Mouse (Mus musculus) kidney, embryonic 14.5 days (tissue): Measurements from ENCODE around the gene Csk. TPM values are rescaled to one million over a fixed set of nuclear protein-coding genes. Genes with fewer than 3 reads are reported as not detected.

Experiments used
- ATAC-seq: fragments of 200-750 bp; cut with Nextera tagmentation; 2 replicates; pipeline ENCODE4 v1.8.0; 2017; ENCODE audit warnings: moderate number of reproducible peaks, mild to moderate bottlenecking, moderate TSS enrichment, moderate library complexity; ENCODE audit not compliant: low FRiP score, low TSS enrichment
- H3K27ac ChIP-seq: fragments of 300-500 bp; sonication (generic); 2 replicates; pipeline ENCODE4 v1.5.1; 2014; ENCODE audit warnings: low read depth, mild to moderate bottlenecking, low read length, moderate library complexity, mixed read lengths
- H3K27me3 ChIP-seq: fragments of 300-500 bp; sonication (generic); 2 replicates; pipeline ENCODE4 v1.6.1; 2014; ENCODE audit warnings: mild to moderate bottlenecking, low read length; ENCODE audit not compliant: control insufficient read depth, insufficient read depth
- H3K36me3 ChIP-seq: fragments of 300-500 bp; sonication (generic); 2 replicates; pipeline ENCODE4 v1.6.1; 2014; ENCODE audit warnings: low read length, mixed read lengths; ENCODE audit not compliant: control insufficient read depth, insufficient read depth
- H3K4me1 ChIP-seq: fragments of 300-500 bp; sonication (generic); 2 replicates; pipeline ENCODE4 v1.6.1; 2014; ENCODE audit warnings: low read length, mixed read lengths; ENCODE audit not compliant: control insufficient read depth, insufficient read depth
- H3K4me2 ChIP-seq: fragments of 300-500 bp; sonication (generic); replicated peaks from 2 replicates; pipeline ENCODE4 v1.6.1; 2014; ENCODE audit warnings: low read depth, mild to moderate bottlenecking, low read length
- H3K4me3 ChIP-seq: fragments of 300-500 bp; sonication (generic); 2 replicates; pipeline ENCODE4 v1.5.1; 2014; ENCODE audit warnings: mild to moderate bottlenecking, low read length
- H3K9ac ChIP-seq: fragments of 300-500 bp; sonication (generic); 2 replicates; pipeline ENCODE4 v1.6.1; 2014; ENCODE audit warnings: low read depth, mild to moderate bottlenecking, low read length, moderate library complexity
- H3K9me3 ChIP-seq: fragments of 300-500 bp; sonication (generic); 2 replicates; pipeline ENCODE4 v1.6.1; 2016; ENCODE audit warnings: low read length; ENCODE audit not compliant: control insufficient read depth
- WGBS: fragments of 180-500 bp; shearing (Covaris S2); extraction: QIAGEN DNeasy Blood & Tissue Kit; methylation state at CpG from one replicate; pipeline ENCODE4 v1.1.7; 2014; 5-methylcytosine and 5-hydroxymethylcytosine counted together
- polyA plus RNA-seq: library from polyadenylated mRNA; unstranded; fragments of >200 nt; fragmentation: Nextera tagmentation; extraction: Ambion mirVana; gene quantifications from 2 replicates; pipeline ENCODE4 v1.2.1, GENCODE M21; 2014

Csk gene
- polyA plus RNA-seq, 1 experiment from 2014 or later = 24.3 TPM

DNA sequence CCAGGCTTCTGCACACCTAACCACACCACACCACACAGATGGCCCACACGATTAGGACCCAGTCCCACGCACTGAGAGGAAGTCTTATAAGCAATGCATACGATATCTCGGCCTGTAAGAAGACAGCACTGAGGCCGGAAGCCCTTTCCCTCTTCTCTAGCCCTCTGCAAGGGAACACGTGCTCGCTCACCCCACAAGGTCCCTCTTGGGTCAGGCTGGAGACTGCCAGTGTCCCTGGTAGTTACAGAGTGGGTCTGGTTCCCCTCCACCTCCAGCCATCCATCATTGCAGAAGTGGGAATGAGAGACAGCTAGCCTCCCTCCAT is 9.6 kb downstream of the Csk start:
- no peak for ATAC-seq
- H3K27ac ChIP-seq = peak overlapping the region; percentile 47; the same call in 1 of the 2 replicates
- H3K36me3 ChIP-seq = peaks cover 12% of the 10 kb centered on the region
- peak overlapping the region; percentile 94; the same call in 1 of the 2 replicates for H3K9ac ChIP-seq
- peaks cover 53% of the 10 kb centered on the region for H3K4me1 ChIP-seq
- H3K4me3 ChIP-seq = peak overlapping the region; percentile 75
- H3K27me3 ChIP-seq = no peaks in the 10 kb centered on the region
- peak overlapping the region; percentile 88 for H3K4me2 ChIP-seq
- no peaks in the 10 kb centered on the region for H3K9me3 ChIP-seq
- 25% methylated on average over 7 of the region's 7 CpGs for WGBS

DNA sequence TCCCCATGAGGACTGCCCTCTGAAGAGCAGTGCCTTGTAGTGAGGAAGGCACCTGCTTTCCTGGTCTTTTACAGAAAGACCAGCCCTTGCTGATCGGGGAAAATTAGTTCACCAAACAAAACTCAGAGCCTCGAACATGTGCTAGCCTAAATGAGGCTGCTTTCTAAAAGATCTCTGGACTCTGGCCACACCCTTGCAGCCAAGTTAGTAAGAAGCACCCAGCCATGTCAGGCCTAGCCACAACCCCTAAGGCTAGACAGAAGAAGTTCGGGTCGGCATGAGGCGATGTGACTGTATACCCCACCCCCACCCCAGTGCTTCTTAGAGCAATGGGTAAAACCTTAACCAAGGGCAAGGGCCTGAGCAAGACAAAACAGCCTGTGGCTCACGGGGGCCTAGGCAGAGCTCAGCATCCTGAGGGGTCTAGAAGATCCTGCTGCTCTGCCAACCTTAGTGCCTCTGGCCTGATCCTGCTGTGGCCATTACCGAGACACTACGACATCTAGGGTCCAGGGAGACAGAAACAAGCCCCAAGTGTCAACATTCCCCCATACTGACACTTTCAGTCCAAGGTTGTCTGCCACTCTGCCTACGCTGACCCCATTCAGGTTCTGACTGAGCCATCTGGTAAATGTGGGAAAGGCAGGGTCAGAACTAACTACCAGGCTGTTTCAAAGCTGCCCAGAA is 10.1 kb downstream of the Csk start:
- H3K27me3 ChIP-seq = no peaks in the 10 kb centered on the region
- no peaks in the 10 kb centered on the region for H3K9me3 ChIP-seq
- peak overlapping the region; percentile 47; the same call in 1 of the 2 replicates for H3K27ac ChIP-seq
- H3K36me3 ChIP-seq = peaks cover 12% of the 10 kb centered on the region
- H3K4me1 ChIP-seq = peaks cover 58% of the 10 kb centered on the region
- H3K9ac ChIP-seq = peak overlapping the region; percentile 94; the same call in 1 of the 2 replicates
- ATAC-seq = no peak
- 61% methylated on average over 9 of the region's 9 CpGs for WGBS
- peak overlapping the region; percentile 75 for H3K4me3 ChIP-seq
- peak overlapping the region; percentile 88 for H3K4me2 ChIP-seq

DNA sequence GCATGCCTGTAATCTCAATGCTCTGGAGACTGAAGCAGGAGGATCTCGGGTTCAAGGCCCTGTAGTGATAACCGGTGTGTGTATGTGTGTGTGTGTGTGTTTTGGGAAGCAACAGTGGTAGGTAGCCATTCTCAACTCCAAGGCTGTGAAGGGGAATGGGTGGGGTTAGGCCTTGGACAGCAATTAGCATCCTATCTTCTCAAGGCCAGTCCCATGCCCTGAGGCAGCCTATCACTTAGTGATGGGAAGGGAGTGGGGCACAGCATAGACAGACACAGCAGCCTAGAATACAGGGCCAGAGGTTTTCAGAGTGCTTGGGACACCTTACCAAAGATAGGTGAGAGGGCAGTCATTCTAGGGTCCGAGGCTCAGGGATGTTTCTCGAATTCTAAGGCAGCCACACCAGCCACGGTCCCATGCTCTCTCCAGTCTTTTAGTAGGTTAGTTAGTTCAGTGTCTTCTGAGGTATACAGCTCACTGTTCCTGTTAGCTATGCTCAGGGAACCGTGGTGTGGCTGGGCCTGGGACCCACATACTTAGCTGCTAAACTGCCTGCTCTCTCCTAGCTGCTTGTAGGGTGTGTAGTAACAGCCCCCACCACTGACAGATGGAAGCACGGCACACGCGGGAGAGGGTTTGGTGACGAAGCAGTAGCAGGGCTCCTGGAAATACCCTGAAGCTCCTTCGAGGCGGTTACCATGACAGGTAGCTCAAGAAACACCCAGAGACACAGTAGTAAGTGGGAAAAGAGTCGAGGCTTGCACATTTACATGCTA is 11.5 kb downstream of the Csk start:
- Histone ChIP-seq H3K4me3 (no peak overlapping the region), H3K27ac (no peak overlapping the region), H3K4me1 (peaks cover 71% of the 10 kb centered on the region), H3K36me3 (peaks cover 12% of the 10 kb centered on the region), H3K27me3 (no peaks in the 10 kb centered on the region), H3K9ac (0 out of 2 replicates have a peak overlapping the region, but pooled peaks have one; percentile 12), H3K9me3 (no peaks in the 10 kb centered on the region), H3K4me2 (no peak overlapping the region)
- 86% methylated on average over 13 of the region's 13 CpGs for WGBS
- ATAC-seq = no peak

DNA sequence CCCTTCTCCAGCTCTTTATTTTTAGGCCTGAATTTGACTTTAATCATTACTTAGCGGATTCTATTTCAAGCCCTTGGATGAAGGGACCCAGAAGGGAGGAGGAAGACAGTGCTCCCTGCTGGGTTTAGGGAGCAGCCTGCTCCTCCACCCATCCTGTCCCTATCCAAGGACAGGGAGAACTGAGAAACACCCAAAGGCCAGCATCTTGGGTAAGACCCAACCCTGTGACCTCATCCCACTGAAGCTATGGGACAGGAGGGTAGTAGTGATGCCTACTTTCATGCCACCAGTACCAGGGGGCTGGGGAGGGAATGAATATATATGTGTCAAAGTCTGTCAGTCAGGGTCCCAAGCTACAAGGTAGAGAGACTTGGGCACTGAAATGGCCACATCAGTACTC is 12.4 kb downstream of the Csk start:
- Histone ChIP-seq H3K36me3 (peaks cover 12% of the 10 kb centered on the region), H3K9me3 (no peaks in the 10 kb centered on the region), H3K27me3 (no peaks in the 10 kb centered on the region), H3K27ac (peak overlapping the region; percentile 66; the same call in 1 of the 2 replicates), H3K4me3 (no peak overlapping the region), H3K4me1 (peaks cover 71% of the 10 kb centered on the region), H3K9ac (no peak overlapping the region; the same call in 1 of the 2 replicates), H3K4me2 (peak overlapping the region; percentile 29)
- ATAC-seq = no peak
- 85% methylated on average over 1 of the region's 1 CpGs for WGBS

DNA sequence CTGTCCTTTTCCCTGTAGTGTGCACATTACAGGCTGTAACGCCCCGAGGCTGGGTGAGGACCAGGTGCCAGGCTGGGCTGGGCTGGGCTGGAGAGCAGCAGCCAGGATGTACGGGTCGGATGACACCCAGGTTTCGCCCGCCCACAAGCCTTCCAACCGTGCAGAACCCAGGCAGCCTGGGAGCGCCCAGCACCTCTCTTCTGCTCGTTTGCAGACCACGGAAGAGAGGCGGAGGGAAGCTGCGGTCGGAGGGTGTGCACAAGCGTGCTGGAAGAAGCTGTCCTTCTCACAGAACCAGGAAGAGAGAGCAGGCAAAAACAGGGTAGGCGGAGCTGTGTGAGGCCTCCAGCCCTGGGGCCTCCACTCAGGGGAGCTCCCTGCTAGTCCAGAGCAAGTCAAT is 13.0 kb downstream of the Csk start:
- Histone ChIP-seq H3K9me3 (no peaks in the 10 kb centered on the region), H3K4me1 (peaks cover 71% of the 10 kb centered on the region), H3K4me2 (peak overlapping the region; percentile 29), H3K36me3 (peaks cover 12% of the 10 kb centered on the region), H3K4me3 (peak overlapping the region; percentile 2; the same call in 1 of the 2 replicates), H3K9ac (peak overlapping the region; percentile 31; the same call in 1 of the 2 replicates), H3K27ac (peak overlapping the region; percentile 66; the same call in 1 of the 2 replicates), H3K27me3 (no peaks in the 10 kb centered on the region)
- 7% methylated on average over 15 of the region's 15 CpGs for WGBS
- peak; percentile 44 for ATAC-seq

DNA sequence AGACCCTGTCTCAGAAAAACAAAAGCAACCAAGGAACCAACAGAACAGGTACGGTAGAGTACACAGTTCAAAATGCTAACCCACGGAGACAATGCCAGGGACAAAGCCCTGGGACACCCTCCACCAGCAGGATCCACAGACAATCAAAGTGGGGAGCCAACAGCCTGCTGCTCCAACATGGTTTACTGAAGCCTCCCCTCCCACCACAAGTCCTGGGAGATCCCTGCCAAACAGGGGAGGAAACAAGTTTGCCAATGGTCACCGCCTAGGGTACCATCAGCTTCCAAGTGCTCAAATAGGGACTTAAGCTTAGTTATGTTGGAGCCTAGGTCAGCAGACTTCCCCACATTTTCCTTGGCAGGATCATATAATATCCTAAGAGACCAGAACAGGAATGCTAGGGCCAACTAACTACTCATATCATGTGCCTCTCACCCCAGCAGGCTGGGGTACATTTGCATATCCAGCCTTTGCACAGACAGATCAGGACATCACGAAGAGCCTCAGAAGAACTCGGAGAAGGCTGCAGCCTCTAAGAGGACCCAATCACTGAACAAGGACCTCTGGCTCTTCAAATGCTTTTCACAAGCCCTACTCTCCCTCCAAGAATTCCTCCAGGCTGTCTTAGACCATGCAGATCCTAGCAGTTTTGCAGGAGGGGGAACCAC is 13.6 kb downstream of the Csk start:
- Histone ChIP-seq H3K9ac (peak overlapping the region; percentile 28; the same call in 1 of the 2 replicates), H3K27ac (peak overlapping the region; percentile 66; the same call in 1 of the 2 replicates), H3K9me3 (no peaks in the 10 kb centered on the region), H3K36me3 (peaks cover 12% of the 10 kb centered on the region), H3K4me1 (peaks cover 71% of the 10 kb centered on the region), H3K27me3 (no peaks in the 10 kb centered on the region), H3K4me2 (peak overlapping the region; percentile 29; the same call in 1 of the 2 replicates), H3K4me3 (peak overlapping the region; percentile 2; the same call in 1 of the 2 replicates)
- 74% methylated on average over 5 of the region's 5 CpGs for WGBS
- ATAC-seq = no peak

DNA sequence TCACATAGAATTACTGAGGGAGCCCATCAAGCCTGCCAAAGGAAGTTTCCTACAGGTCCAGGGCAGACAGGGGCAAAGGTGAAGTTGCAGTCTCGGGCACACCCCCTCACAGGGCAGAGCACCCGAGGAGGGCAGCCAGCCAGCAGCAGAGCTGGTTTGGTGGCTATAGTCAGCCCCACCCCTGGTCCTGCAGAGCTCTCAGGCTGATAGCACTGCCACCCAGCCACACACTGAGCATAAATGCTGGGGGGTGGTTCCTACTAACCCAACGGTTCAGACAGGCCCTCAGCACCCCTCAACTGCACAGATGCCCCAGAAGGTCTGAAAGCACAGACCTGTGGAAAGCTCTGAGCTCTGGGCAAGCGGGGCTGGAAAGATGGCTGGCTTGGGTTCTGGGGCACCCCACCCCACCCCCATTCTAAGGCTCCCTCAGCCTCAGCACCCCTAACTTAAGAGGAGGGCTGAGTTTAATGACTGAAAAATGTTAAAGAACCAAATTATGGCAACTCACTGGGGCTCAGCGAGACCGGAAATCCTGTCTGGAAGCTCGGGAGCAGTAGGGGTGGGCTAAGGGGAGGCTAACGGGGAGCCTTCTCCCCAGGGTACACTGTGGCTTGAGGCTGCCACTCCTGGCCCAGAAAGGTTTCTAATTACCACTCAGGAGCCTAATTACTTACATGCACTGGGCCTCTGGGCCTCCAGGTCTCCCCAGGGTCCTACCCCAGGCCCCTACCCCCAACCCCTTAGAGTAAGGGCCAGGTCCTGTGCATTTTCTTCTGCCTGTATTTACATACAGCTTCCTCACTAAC is 14.6 kb downstream of the Csk start:
- Histone ChIP-seq H3K9ac (peak overlapping the region; percentile 28; the same call in 1 of the 2 replicates), H3K4me2 (peak overlapping the region; percentile 24; the same call in 1 of the 2 replicates), H3K36me3 (peaks cover 12% of the 10 kb centered on the region), H3K27me3 (no peaks in the 10 kb centered on the region), H3K9me3 (no peaks in the 10 kb centered on the region), H3K4me1 (peaks cover 65% of the 10 kb centered on the region), H3K27ac (peak overlapping the region; percentile 76; the same call in 1 of the 2 replicates), H3K4me3 (no peak overlapping the region)
- no peak; the same call in 1 of the 2 replicates for ATAC-seq
- WGBS = 14% methylated on average over 8 of the region's 8 CpGs

DNA sequence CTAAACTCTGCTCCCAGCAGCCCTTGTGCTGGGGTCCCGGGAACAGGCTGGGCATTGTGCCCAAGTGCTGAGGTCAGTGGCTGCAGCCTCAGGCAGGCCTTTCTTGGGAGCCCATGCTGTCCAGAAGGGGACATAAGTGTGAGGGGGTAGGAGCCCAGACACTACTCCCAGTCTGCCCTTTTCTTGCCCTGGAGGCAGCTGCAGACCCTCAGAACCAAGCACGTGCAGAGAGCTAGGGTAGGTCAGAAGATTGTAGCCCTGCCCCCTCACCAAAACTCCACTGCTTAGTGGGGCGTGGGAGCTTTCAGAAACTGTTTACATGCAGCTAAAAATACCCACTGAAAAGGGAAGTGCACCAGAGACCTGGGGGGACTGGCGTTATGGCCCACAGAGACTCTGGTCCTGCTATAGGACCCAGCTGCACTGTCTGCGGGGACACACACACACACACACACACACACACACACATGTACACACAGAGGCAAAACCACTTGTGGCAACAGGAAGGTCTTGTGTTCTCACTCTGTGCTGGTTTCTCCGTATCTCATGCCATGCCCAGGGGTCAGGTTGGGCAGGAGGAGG is 15.6 kb downstream of the Csk start:
- H3K4me1 ChIP-seq = peaks cover 55% of the 10 kb centered on the region
- H3K27ac ChIP-seq = peak overlapping the region; percentile 76
- no peaks in the 10 kb centered on the region for H3K27me3 ChIP-seq
- 9% methylated on average over 6 of the region's 6 CpGs for WGBS
- peak overlapping the region; percentile 28; the same call in 1 of the 2 replicates for H3K9ac ChIP-seq
- H3K36me3 ChIP-seq = peaks cover 12% of the 10 kb centered on the region
- ATAC-seq = peak; percentile 30
- no peak overlapping the region for H3K4me3 ChIP-seq
- H3K4me2 ChIP-seq = peak overlapping the region; percentile 24; the same call in 1 of the 2 replicates
- no peaks in the 10 kb centered on the region for H3K9me3 ChIP-seq
